In genomic region chr5:17931588-17931987, GRCm38 (mm10) we compare ENCODE assay signal across 11 mouse cellular contexts. TPM values are rescaled to one million over a fixed set of nuclear protein-coding genes. Genes with fewer than 3 reads are reported as not detected.
"Had no signal": no experiment of that assay in that cellular context is flagged by ENCODE, and none has a peak within 500 bp of the region (broad histone marks: within the 10 kb centered on the region; RNA-seq: fewer than 3 reads in every experiment).

No protein-coding gene starts in this region.

RNA-seq across cellular contexts. Expression of gene Gnat3, which starts 30.8 kb away (rescaled TPM):
- total RNA-seq: neutrophil, adult 5-6 weeks had no signal
- polyA plus RNA-seq: neural tube, embryonic 14.5 days; neural tube, embryonic 15.5 days; small intestine, adult 2 months; spleen, adult 2 months; stomach, embryonic 14.5 days; stomach, embryonic 15.5 days; stomach, embryonic 16.5 days; stomach, postnatal 0 days; testis, adult 2 months; urinary bladder, adult 2 months had no signal
